Mouse (Mus musculus): ENCODE results near the gene Nol9. TPM values are rescaled to one million over a fixed set of nuclear protein-coding genes. Genes with fewer than 3 reads are reported as not detected.

Nol9 gene
- polyA plus RNA-seq, 1 experiment from 2014 or later: 47.3 TPM

Other genes with a start within 250 kb of the Nol9 start
- 107 and 133 TPM in 2 replicates for gene Camta1, start 177.4 kb upstream of the Nol9 start, polyA plus RNA-seq (2014; fragmentation: Nextera tagmentation; extraction: Ambion mirVana)
- gene Dnajc11, start 105.6 kb upstream of the Nol9 start, polyA plus RNA-seq (2014; fragmentation: Nextera tagmentation; extraction: Ambion mirVana): 55.0 and 74.5 TPM in 2 replicates
- 29.2 and 35.8 TPM in 2 replicates for gene Thap3, start 50.3 kb upstream of the Nol9 start, polyA plus RNA-seq (2014; fragmentation: Nextera tagmentation; extraction: Ambion mirVana)
- 18.2 and 30.1 TPM in 2 replicates for gene Phf13, start 43.1 kb upstream of the Nol9 start, polyA plus RNA-seq (2014; fragmentation: Nextera tagmentation; extraction: Ambion mirVana)
- gene Klhl21, start 30.5 kb upstream of the Nol9 start, polyA plus RNA-seq (2014; fragmentation: Nextera tagmentation; extraction: Ambion mirVana): 4.4 and 7.4 TPM in 2 replicates
- 19.0 and 24.4 TPM in 2 replicates for gene Zbtb48, start 11.7 kb upstream of the Nol9 start, polyA plus RNA-seq (2014; fragmentation: Nextera tagmentation; extraction: Ambion mirVana)
- 0.39 and 0.77 TPM in 2 replicates for gene Tas1r1, start 753 bp upstream of the Nol9 start, polyA plus RNA-seq (2014; fragmentation: Nextera tagmentation; extraction: Ambion mirVana)
- 10.4 and 16.1 TPM in 2 replicates for gene Plekhg5, start 33.2 kb downstream of the Nol9 start, polyA plus RNA-seq (2014; fragmentation: Nextera tagmentation; extraction: Ambion mirVana)
- 0.57 and 1.9 TPM in 2 replicates for gene Tnfrsf25, start 76.6 kb downstream of the Nol9 start, polyA plus RNA-seq (2014; fragmentation: Nextera tagmentation; extraction: Ambion mirVana)
- 36.1 and 36.3 TPM in 2 replicates for gene Espn, start 113.0 kb downstream of the Nol9 start, polyA plus RNA-seq (2014; fragmentation: Nextera tagmentation; extraction: Ambion mirVana)
- not detected in 2 replicates for gene Hes2, start 119.5 kb downstream of the Nol9 start, polyA plus RNA-seq (2014; fragmentation: Nextera tagmentation; extraction: Ambion mirVana)
- 46.6 and 64.4 TPM in 2 replicates for gene Acot7, start 138.8 kb downstream of the Nol9 start, polyA plus RNA-seq (2014; fragmentation: Nextera tagmentation; extraction: Ambion mirVana)
- gene Gpr153, start 234.9 kb downstream of the Nol9 start, polyA plus RNA-seq (2014; fragmentation: Nextera tagmentation; extraction: Ambion mirVana): 7.5 and 9.1 TPM in 2 replicates